ENCODE assay signal across 9 mouse cellular contexts in genomic region chr17:87796881-87797416, GRCm38 (mm10). TPM values are rescaled to one million over a fixed set of nuclear protein-coding genes. Genes with fewer than 3 reads are reported as not detected.
DNase-seq lines count a peak whose midpoint lies in the region; ATAC-seq and TF ChIP-seq lines count a peak whose summit lies in the region.
"Had no signal": no experiment of that assay in that cellular context is flagged by ENCODE, and none has a peak within 500 bp of the region (broad histone marks: within the 10 kb centered on the region; RNA-seq: fewer than 3 reads in every experiment).

No protein-coding gene starts in this region.

- H3K27me3 ChIP-seq in lung, embryonic 16.5 days (ENCODE audit: control insufficient read depth, insufficient read depth, low read depth, low read length): peaks cover 62% of the 10 kb centered on the region
- H3K27me3 ChIP-seq in hindbrain, embryonic 15.5 days: peaks cover 59% of the 10 kb centered on the region
- peaks cover 46% of the 10 kb centered on the region for H3K27me3 ChIP-seq in midbrain, postnatal 0 days (ENCODE audit: insufficient read depth, low read length)

- ATAC-seq in lung, embryonic 16.5 days (ENCODE audit: low read depth): peak; percentile 27; the same call in 1 of the 2 replicates
- ATAC-seq in hindbrain, embryonic 15.5 days (ENCODE audit: low FRiP score, low read depth): 0 out of 2 replicates have a peak, but pooled peaks have one; percentile 31
- ATAC-seq in midbrain, postnatal 0 days (ENCODE audit: low FRiP score): peak; percentile 57

- TF ChIP-seq CTCF in midbrain, postnatal 0 days (IDR thresholded peaks at IDR 0.05): no peak

- no peaks in the 10 kb centered on the region for H3K36me3 ChIP-seq in lung, embryonic 16.5 days (ENCODE audit: control insufficient read depth, insufficient read depth, low read length)
- H3K36me3 ChIP-seq in hindbrain, embryonic 15.5 days: no peaks in the 10 kb centered on the region
- no peaks in the 10 kb centered on the region for H3K36me3 ChIP-seq in midbrain, postnatal 0 days (ENCODE audit: insufficient read depth, low read length)

- no peak overlapping the region for H3K9ac ChIP-seq in lung, embryonic 16.5 days (ENCODE audit: low read length)
- H3K9ac ChIP-seq in hindbrain, embryonic 15.5 days: peak overlapping the region; percentile 40
- peak overlapping the region; percentile 50 for H3K9ac ChIP-seq in midbrain, postnatal 0 days (replicated peaks; ENCODE audit: low read length, poor library complexity, severe bottlenecking)

- under 1% methylated on average over 64 of the region's 72 CpGs for WGBS in lung, embryonic 16.5 days
- WGBS in hindbrain, embryonic 15.5 days: under 1% methylated on average over 72 of the region's 72 CpGs
- under 1% methylated on average over 57 of the region's 72 CpGs for WGBS in midbrain, postnatal 0 days

- H3K4me2 ChIP-seq in lung, embryonic 16.5 days (ENCODE audit: low read depth, low read length): peak overlapping the region; percentile 68
- H3K4me2 ChIP-seq in hindbrain, embryonic 15.5 days: peak overlapping the region; percentile 98
- H3K4me2 ChIP-seq in midbrain, postnatal 0 days (ENCODE audit: low read depth, low read length, poor library complexity, severe bottlenecking): peak overlapping the region; percentile 91

- H3K4me3 ChIP-seq in lung, embryonic 16.5 days (ENCODE audit: low read length): peak overlapping the region; percentile 40
- H3K4me3 ChIP-seq in hindbrain, embryonic 15.5 days: peak overlapping the region; percentile 50
- H3K4me3 ChIP-seq in midbrain, postnatal 0 days (ENCODE audit: low read depth, low read length): peak overlapping the region; percentile 56
- H3K4me3 ChIP-seq: erythroblast, embryonic 14.5 days had no signal

- H3K9me3 ChIP-seq in lung, embryonic 16.5 days (ENCODE audit: control insufficient read depth, low read length): no peaks in the 10 kb centered on the region
- no peaks in the 10 kb centered on the region for H3K9me3 ChIP-seq in hindbrain, embryonic 15.5 days
- H3K9me3 ChIP-seq in midbrain, postnatal 0 days (ENCODE audit: low read length): no peaks in the 10 kb centered on the region

- DNase-seq in cerebellum, adult 11 months: peak; percentile 50
- DNase-seq in cerebellum, postnatal 4 days (ENCODE audit: low spot score in 2 of 2): no peak
- DNase-seq in lung, postnatal 36 days: no peak
- DNase-seq in midbrain, postnatal 0 days (ENCODE audit: low spot score): peak; percentile 35
- no peak for DNase-seq in ovary, postnatal 36 days (ENCODE audit: low spot score)
- DNase-seq in urinary bladder, postnatal 36 days (ENCODE audit: low spot score in 2 of 2): no peak

- no peak overlapping the region for H3K27ac ChIP-seq in lung, embryonic 16.5 days (ENCODE audit: low read length)
- H3K27ac ChIP-seq in hindbrain, embryonic 15.5 days (replicated peaks): no peak overlapping the region
- H3K27ac ChIP-seq in midbrain, postnatal 0 days (ENCODE audit: low read depth, low read length): no peak overlapping the region

- peaks cover 12% of the 10 kb centered on the region for H3K4me1 ChIP-seq in lung, embryonic 16.5 days (replicated peaks; ENCODE audit: control insufficient read depth, insufficient read depth, low read length)
- H3K4me1 ChIP-seq in hindbrain, embryonic 15.5 days (replicated peaks): peaks cover 31% of the 10 kb centered on the region
- 0 out of 2 replicates have a peak, but pooled peaks cover 5% of the 10 kb centered on the region for H3K4me1 ChIP-seq in midbrain, postnatal 0 days (ENCODE audit: insufficient read depth, low read length)

RNA-seq across cellular contexts. Expression of gene Kcnk12, which starts 0.8 kb away (rescaled TPM):
- not detected in 2 replicates for polyA plus RNA-seq in lung, embryonic 16.5 days (2015; fragmentation: Nextera tagmentation; extraction: Ambion mirVana)
- 0.77 and 1.2 TPM in 2 replicates for polyA plus RNA-seq in hindbrain, embryonic 15.5 days (2015; fragmentation: Nextera tagmentation; extraction: Ambion mirVana)
- 5.1 and 7.3 TPM in 2 replicates for total RNA-seq in midbrain, postnatal 0 days (2014; rRNA removed)
- 1.9 and 2.3 TPM in 2 replicates for polyA plus RNA-seq in midbrain, postnatal 0 days (2015; fragmentation: Nextera tagmentation; extraction: Ambion mirVana)

Comparison
In these comparisons a context has a peak if more than half of its experiments do, and no peak if none do; other contexts are left out.
1. DNase-seq: peak in cerebellum, adult 11 months (single experiment) and midbrain, postnatal 0 days (single experiment); none in cerebellum, postnatal 4 days (0 of 2), lung, postnatal 36 days (single experiment), ovary, postnatal 36 days (single experiment) and urinary bladder, postnatal 36 days (0 of 2).
2. Peak in every context shown above with its lines, with median percentiles within 50 percentile points of each other: ATAC-seq, H3K4me2 ChIP-seq and H3K4me3 ChIP-seq.